Comparison of ENCODE assay signal across 10 mouse cellular contexts in the genomic region with DNA sequence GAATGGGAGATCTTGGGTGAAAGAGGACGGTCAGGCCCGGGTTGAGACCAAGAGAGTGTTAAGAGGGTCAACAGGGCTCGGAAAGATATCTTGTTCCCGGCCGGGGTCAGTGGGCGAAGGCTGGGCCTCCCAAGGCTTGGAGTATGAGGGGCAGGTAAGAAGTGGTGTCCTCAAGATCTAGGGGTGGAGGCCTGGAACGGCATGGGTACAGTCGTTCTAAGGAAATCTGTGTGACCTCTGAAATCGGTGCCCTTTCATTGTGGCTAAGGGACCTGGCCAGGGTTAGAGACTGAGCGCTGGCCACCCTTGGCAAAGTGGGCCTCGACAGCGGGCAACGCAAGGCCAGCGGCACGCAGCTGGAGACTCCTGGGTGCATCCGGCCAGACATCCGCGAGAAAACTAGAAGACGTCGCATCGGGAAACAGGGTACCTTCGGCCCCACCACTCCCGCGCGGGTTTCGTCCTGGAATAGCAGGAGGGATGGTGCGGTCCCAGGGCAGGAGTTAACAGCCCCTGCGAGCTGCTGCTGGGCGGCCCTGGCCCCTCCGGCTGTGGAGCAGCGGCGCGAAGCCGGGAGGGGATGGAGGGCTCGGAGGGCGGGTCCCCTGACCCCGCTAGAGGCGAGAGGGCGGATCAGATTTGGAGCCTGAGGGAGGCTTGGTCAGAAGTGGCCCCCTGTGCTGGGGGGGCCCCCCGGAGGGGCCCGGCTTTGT. TPM values are rescaled to one million over a fixed set of nuclear protein-coding genes. Genes with fewer than 3 reads are reported as not detected.
DNase-seq lines count a peak whose midpoint lies in the region; ATAC-seq lines count a peak whose summit lies in the region.
"Had no signal": no experiment of that assay in that cellular context is flagged by ENCODE, and none has a peak within 500 bp of the region (broad histone marks: within the 10 kb centered on the region; RNA-seq: fewer than 3 reads in every experiment).

No protein-coding gene starts in this region.

- WGBS in heart, embryonic 13.5 days = under 1% methylated on average over 41 of the region's 41 CpGs
- WGBS in hindbrain, embryonic 13.5 days = under 1% methylated on average over 41 of the region's 41 CpGs
- under 1% methylated on average over 41 of the region's 41 CpGs for WGBS in midbrain, embryonic 10.5 days

- no peak for DNase-seq in heart, postnatal 4 days
- peak; percentile 61 for DNase-seq in embryo, embryonic 10.5 days (ENCODE audit: low spot score)
- DNase-seq in midbrain, embryonic 10.5 days (ENCODE audit: low spot score) = peak; percentile 78
- DNase-seq in frontal cortex, postnatal 25 days (ENCODE audit: low spot score in 2 of 2) = no peak
- DNase-seq in cerebellum, adult 11 months = no peak
- no peak for DNase-seq in right cerebral cortex, adult 18-20 months
- DNase-seq: gastrocnemius, postnatal 14 days; thymus, postnatal 25 days had no signal

- no peak overlapping the region for H3K27ac ChIP-seq in heart, embryonic 13.5 days (replicated peaks)
- H3K27ac ChIP-seq in hindbrain, embryonic 13.5 days = peak overlapping the region; percentile 90
- peak overlapping the region; percentile 82 for H3K27ac ChIP-seq in midbrain, embryonic 10.5 days (replicated peaks)

- H3K27me3 ChIP-seq in heart, embryonic 13.5 days (replicated peaks) = peaks cover 100% of the 10 kb centered on the region
- peaks cover 100% of the 10 kb centered on the region for H3K27me3 ChIP-seq in hindbrain, embryonic 13.5 days
- peaks cover 100% of the 10 kb centered on the region for H3K27me3 ChIP-seq in midbrain, embryonic 10.5 days (ENCODE audit: low read depth, poor library complexity, severe bottlenecking)

- H3K36me3 ChIP-seq in heart, embryonic 13.5 days = no peaks in the 10 kb centered on the region
- H3K36me3 ChIP-seq in hindbrain, embryonic 13.5 days = no peaks in the 10 kb centered on the region
- H3K36me3 ChIP-seq in midbrain, embryonic 10.5 days = peaks cover 6% of the 10 kb centered on the region; the same call in 1 of the 2 replicates

- no peaks in the 10 kb centered on the region for H3K9me3 ChIP-seq in heart, embryonic 13.5 days
- H3K9me3 ChIP-seq in hindbrain, embryonic 13.5 days = no peaks in the 10 kb centered on the region
- H3K9me3 ChIP-seq in midbrain, embryonic 10.5 days (replicated peaks) = no peaks in the 10 kb centered on the region

- H3K4me2 ChIP-seq in heart, embryonic 13.5 days = peak overlapping the region; percentile 53
- H3K4me2 ChIP-seq in hindbrain, embryonic 13.5 days = peak overlapping the region; percentile 55

- peaks cover 33% of the 10 kb centered on the region for H3K4me1 ChIP-seq in heart, embryonic 13.5 days
- H3K4me1 ChIP-seq in hindbrain, embryonic 13.5 days (replicated peaks) = peaks cover 25% of the 10 kb centered on the region
- H3K4me1 ChIP-seq in midbrain, embryonic 10.5 days = peaks cover 90% of the 10 kb centered on the region

- H3K4me3 ChIP-seq in heart, embryonic 13.5 days = peak overlapping the region; percentile 56
- peak overlapping the region; percentile 48 for H3K4me3 ChIP-seq in hindbrain, embryonic 13.5 days
- peak overlapping the region; percentile 55 for H3K4me3 ChIP-seq in midbrain, embryonic 10.5 days

- no peak overlapping the region for H3K9ac ChIP-seq in heart, embryonic 13.5 days
- peak overlapping the region; percentile 86 for H3K9ac ChIP-seq in hindbrain, embryonic 13.5 days

- no peak for ATAC-seq in heart, embryonic 13.5 days (ENCODE audit: extremely low read depth, insufficient number of reproducible peaks, low FRiP score, low TSS enrichment)
- no peak for ATAC-seq in hindbrain, embryonic 13.5 days (ENCODE audit: low FRiP score)

RNA-seq across cellular contexts. Expression of a gene that starts 1.7 kb away (rescaled TPM):
- polyA plus RNA-seq in heart, embryonic 13.5 days (2015; fragmentation: Nextera tagmentation; extraction: Ambion mirVana) = not detected in 2 replicates
- total RNA-seq in heart, postnatal 4 days (2021) = under 1 TPM; 0.12 to 0.23 TPM
- polyA plus RNA-seq in hindbrain, embryonic 13.5 days (2015; fragmentation: Nextera tagmentation; extraction: Ambion mirVana) = 6.3 and 6.7 TPM in 2 replicates
- 2.7 and 3.1 TPM in 2 replicates for polyA plus RNA-seq in midbrain, embryonic 10.5 days (2016; fragmentation: Nextera tagmentation; extraction: Ambion mirVana)

Comparison
In these comparisons a context has a peak if more than half of its experiments do, and no peak if none do; other contexts are left out.
1. DNase-seq: peak in embryo, embryonic 10.5 days (single experiment) and midbrain, embryonic 10.5 days (single experiment); none in heart, postnatal 4 days (single experiment), frontal cortex, postnatal 25 days (0 of 2), cerebellum, adult 11 months (single experiment) and right cerebral cortex, adult 18-20 months (single experiment).
2. Peak in every context shown above with its lines, with median percentiles within 50 percentile points of each other: H3K4me3 ChIP-seq.